Mouse (Mus musculus): ENCODE measurements around the gene Rgp1.
"Not testable (repeated sequence)": the region's sequence is repeated elsewhere in the genome, so short reads cannot be mapped to it uniquely, and the experiment has no call there.

Gene Rgp1

GRCm38 (mm10) chr4:43578376-43579204 is at the start of gene Rgp1, which contains the start of gene Gba2:
Rgp1 (plus strand) TSS chr4:43578715.
Gba2 (minus strand) TSS chr4:43578873.
- peak; percentile 90 for DNase-seq (ENCODE audit: low read depth)

- DNase-seq (ENCODE audit: low read depth), result no peak
Observed at GRCm38 (mm10) chr4:43530081-43530501, 48.4 kb upstream of the Rgp1 start.

- peak; percentile 89 for DNase-seq (ENCODE audit: low read depth)
Observed at GRCm38 (mm10) chr4:43530581-43530980, 47.9 kb upstream of the Rgp1 start.

- DNase-seq (ENCODE audit: low read depth), result no peak
Observed at GRCm38 (mm10) chr4:43533270-43533669, 45.2 kb upstream of the Rgp1 start.

GRCm38 (mm10) chr4:43535628-43536027 is 42.9 kb upstream of the Rgp1 start:
- DNase-seq (ENCODE audit: low read depth), result no peak

GRCm38 (mm10) chr4:43536031-43536430 is 42.5 kb upstream of the Rgp1 start:
- DNase-seq (ENCODE audit: low read depth), result no peak

GRCm38 (mm10) chr4:43542044-43542443 is 36.5 kb upstream of the Rgp1 start:
- DNase-seq (ENCODE audit: low read depth), result no peak

GRCm38 (mm10) chr4:43546375-43547047 is 32.0 kb upstream of the Rgp1 start:
- no peak for DNase-seq (ENCODE audit: low read depth)

GRCm38 (mm10) chr4:43547160-43547559 is 31.4 kb upstream of the Rgp1 start:
- DNase-seq (ENCODE audit: low read depth), result no peak

- no peak for DNase-seq (ENCODE audit: low read depth)
Observed at GRCm38 (mm10) chr4:43549055-43549454, 29.5 kb upstream of the Rgp1 start.

GRCm38 (mm10) chr4:43551854-43552253 is 26.7 kb upstream of the Rgp1 start:
- DNase-seq (ENCODE audit: low read depth), result not testable (repeated sequence)

GRCm38 (mm10) chr4:43552437-43552836 is 26.1 kb upstream of the Rgp1 start:
- DNase-seq (ENCODE audit: low read depth), result no peak

GRCm38 (mm10) chr4:43553891-43554290 is 24.6 kb upstream of the Rgp1 start:
- DNase-seq (ENCODE audit: low read depth), result no peak

- DNase-seq (ENCODE audit: low read depth), result no peak
Observed at GRCm38 (mm10) chr4:43555926-43556325, 22.6 kb upstream of the Rgp1 start.

GRCm38 (mm10) chr4:43558028-43558630 is 20.4 kb upstream of the Rgp1 start:
- no peak for DNase-seq (ENCODE audit: low read depth)

GRCm38 (mm10) chr4:43558631-43559356 is 19.7 kb upstream of the Rgp1 start:
- DNase-seq (ENCODE audit: low read depth), result peak; percentile 88

- DNase-seq (ENCODE audit: low read depth), result peak; percentile 36
Observed at GRCm38 (mm10) chr4:43559519-43560242, 18.8 kb upstream of the Rgp1 start.

- DNase-seq (ENCODE audit: low read depth), result peak; percentile 20
Observed at GRCm38 (mm10) chr4:43560243-43560611, 18.3 kb upstream of the Rgp1 start.

- peak; percentile 52 for DNase-seq (ENCODE audit: low read depth)
Observed at GRCm38 (mm10) chr4:43560976-43561375, 17.5 kb upstream of the Rgp1 start.

GRCm38 (mm10) chr4:43561436-43561996 is 17.0 kb upstream of the Rgp1 start:
- DNase-seq (ENCODE audit: low read depth), result no peak
